In genomic region chr13:51093430-51093829, GRCm38 (mm10) we compare ENCODE assay signal across 24 mouse cellular contexts. TPM values are rescaled to one million over a fixed set of nuclear protein-coding genes. Genes with fewer than 3 reads are reported as not detected.
DNase-seq lines count a peak whose midpoint lies in the region; ATAC-seq and TF ChIP-seq lines count a peak whose summit lies in the region.
"Had no signal": no experiment of that assay in that cellular context is flagged by ENCODE, and none has a peak within 500 bp of the region (broad histone marks: within the 10 kb centered on the region; RNA-seq: fewer than 3 reads in every experiment).

No protein-coding gene starts in this region.

- peak; percentile 84 for DNase-seq in kidney, adult 2 months
- DNase-seq in kidney, postnatal 4 days: no peak
- DNase-seq in liver, adult 2 months (ENCODE audit: extremely low read depth, low read depth, low spot score): peak; percentile 88
- no peak for DNase-seq in liver
- peak; percentile 65 for DNase-seq in G1E (ENCODE audit: low spot score)
- DNase-seq in embryo, embryonic 11 days: no peak
- no peak for DNase-seq in spleen, adult 18-20 months
- DNase-seq: adrenal gland, adult 8-10 months; adrenal gland, postnatal 14 days; adrenal gland, postnatal 36 days; cerebellum, adult 11 months; cerebellum, adult 18-20 months; cerebellum, adult 8-10 months; cerebellum, adult 9-11 months; cerebellum, postnatal 14 days; cerebellum, postnatal 36 days; forebrain, postnatal 0 days had no signal

- no peak for TF ChIP-seq EP300 in ES-Bruce4 (IDR thresholded peaks at IDR 0.05; ENCODE audit: insufficient read depth, low read depth, low read length)

- H3K27ac ChIP-seq in kidney, adult 2 months (ENCODE audit: insufficient read depth, low read depth, low read length): no peak overlapping the region
- peak overlapping the region; percentile 85 for H3K27ac ChIP-seq in liver, adult 2 months (replicated peaks; ENCODE audit: insufficient read depth, low read depth, low read length)
- H3K27ac ChIP-seq in ES-Bruce4 (ENCODE audit: insufficient read depth, low read length): peak overlapping the region; percentile 52; the same call in 1 of the 2 replicates
- H3K27ac ChIP-seq: embryonic facial prominence, embryonic 10.5 days; embryonic facial prominence, embryonic 12.5 days; forebrain, embryonic 13.5 days; forebrain, embryonic 15.5 days had no signal

- no peak overlapping the region for H3K4me3 ChIP-seq in kidney, adult 2 months (ENCODE audit: insufficient read depth, low read depth, low read length)
- H3K4me3 ChIP-seq in liver, adult 2 months (ENCODE audit: insufficient read depth, low read depth, low read length): no peak overlapping the region
- H3K4me3 ChIP-seq in ES-Bruce4 (ENCODE audit: low read depth, low read length) (no peak overlapping the region), G1E (ENCODE audit: low read depth, low read length) (no peak overlapping the region)
- H3K4me3 ChIP-seq: embryonic facial prominence, embryonic 10.5 days; embryonic facial prominence, embryonic 12.5 days; forebrain, embryonic 13.5 days; forebrain, embryonic 15.5 days had no signal

- TF ChIP-seq CTCF in kidney, adult 2 months (conservative IDR thresholded peaks at IDR 0.05; ENCODE audit: insufficient read depth, insufficient read length, low read depth, low read length): no peak
- TF ChIP-seq CTCF in liver, adult 2 months (IDR thresholded peaks at IDR 0.05; ENCODE audit: low read depth, low read length): no peak
- TF ChIP-seq CTCF in ES-Bruce4 (IDR thresholded peaks at IDR 0.05; ENCODE audit: low read depth, low read length): no peak
- TF ChIP-seq CTCF in G1E (IDR thresholded peaks at IDR 0.05; ENCODE audit: low read depth, low read length): no peak

- H3K4me1 ChIP-seq in kidney, adult 2 months (ENCODE audit: control insufficient read depth, insufficient read depth, low read length): no peaks in the 10 kb centered on the region
- H3K4me1 ChIP-seq in liver, adult 2 months (ENCODE audit: control insufficient read depth, insufficient read depth, low read length): peaks cover 17% of the 10 kb centered on the region
- peaks cover 1% of the 10 kb centered on the region for H3K4me1 ChIP-seq in ES-Bruce4 (ENCODE audit: control insufficient read depth, insufficient read depth, low read length)
- H3K4me1 ChIP-seq in G1E (ENCODE audit: insufficient read depth, low read depth, low read length): peaks cover 65% of the 10 kb centered on the region
- H3K4me1 ChIP-seq: embryonic facial prominence, embryonic 12.5 days had no signal

- H3K9ac ChIP-seq in liver, adult 2 months (ENCODE audit: low read depth, low read length): no peak overlapping the region; the same call in 1 of the 2 replicates
- no peak overlapping the region for H3K9ac ChIP-seq in ES-Bruce4 (ENCODE audit: low read depth, poor library complexity, severe bottlenecking)
- H3K9ac ChIP-seq: embryonic facial prominence, embryonic 12.5 days; forebrain, embryonic 13.5 days; forebrain, embryonic 15.5 days; forebrain, postnatal 0 days had no signal

- WGBS in kidney, adult 2 months: 78% methylated on average over 5 of the region's 5 CpGs
- 36% methylated on average over 5 of the region's 5 CpGs for WGBS in liver, adult 2 months

- ATAC-seq in G1E (ENCODE audit: extremely low read depth, insufficient number of reproducible peaks, low FRiP score, poor library complexity, severe bottlenecking): peak; percentile 81
- ATAC-seq: activated CD4-positive, CD25-positive, alpha-beta regulatory T cell, adult 4 months; forebrain, embryonic 13.5 days; forebrain, embryonic 15.5 days; forebrain, postnatal 0 days; Patski had no signal

- no peaks in the 10 kb centered on the region for H3K36me3 ChIP-seq in kidney, adult 2 months (ENCODE audit: control insufficient read depth, insufficient read depth, low read length)
- no peaks in the 10 kb centered on the region for H3K36me3 ChIP-seq in liver, adult 2 months (ENCODE audit: control insufficient read depth, insufficient read depth, low read length)
- H3K36me3 ChIP-seq in ES-Bruce4 (ENCODE audit: control insufficient read depth, insufficient read depth, low read length, poor library complexity, severe bottlenecking) (no peaks in the 10 kb centered on the region), G1E (replicated peaks) (peaks cover 2% of the 10 kb centered on the region)
- H3K36me3 ChIP-seq: embryonic facial prominence, embryonic 10.5 days; embryonic facial prominence, embryonic 12.5 days; forebrain, embryonic 15.5 days had no signal

- H3K9me3 ChIP-seq in ES-Bruce4 (replicated peaks; ENCODE audit: control insufficient read depth, insufficient read depth, low read length, poor library complexity, severe bottlenecking) (peaks cover 49% of the 10 kb centered on the region), G1E (replicated peaks) (no peaks in the 10 kb centered on the region)
- H3K9me3 ChIP-seq: embryonic facial prominence, embryonic 10.5 days; embryonic facial prominence, embryonic 12.5 days; forebrain, embryonic 13.5 days; forebrain, embryonic 15.5 days had no signal

- no peak for TF ChIP-seq POLR2A in kidney, adult 2 months (IDR thresholded peaks at IDR 0.05; ENCODE audit: low read depth, low read length)
- TF ChIP-seq POLR2A in liver, adult 2 months (IDR thresholded peaks at IDR 0.05; ENCODE audit: extremely low read depth, insufficient read depth, low read length): no peak
- TF ChIP-seq POLR2A in ES-Bruce4 (IDR thresholded peaks at IDR 0.05; ENCODE audit: insufficient read depth, low read length): no peak

- no peaks in the 10 kb centered on the region for H3K79me2 ChIP-seq in liver, adult 2 months (ENCODE audit: control insufficient read depth, insufficient read depth, low read length)

- H3K27me3 ChIP-seq in kidney, adult 2 months (replicated peaks; ENCODE audit: control insufficient read depth, insufficient read depth, low read length): no peaks in the 10 kb centered on the region
- no peaks in the 10 kb centered on the region for H3K27me3 ChIP-seq in liver, adult 2 months (ENCODE audit: control insufficient read depth, insufficient read depth, low read length)
- no peaks in the 10 kb centered on the region for H3K27me3 ChIP-seq in ES-Bruce4 (ENCODE audit: control insufficient read depth, insufficient read depth, low read length, poor library complexity, severe bottlenecking)
- no peaks in the 10 kb centered on the region for H3K27me3 ChIP-seq in G1E (ENCODE audit: insufficient read depth, low read length)
- H3K27me3 ChIP-seq: embryonic facial prominence, embryonic 12.5 days; forebrain, embryonic 13.5 days; forebrain, embryonic 15.5 days; Patski had no signal

RNA-seq across cellular contexts. Expression of gene Spin1, which starts 7.2 kb away (rescaled TPM):
- polyA plus RNA-seq in kidney, adult 2 months (2012; rRNA removed): 23.3 and 30.8 TPM in 2 replicates
- total RNA-seq in liver, adult 2 months (2014; rRNA removed): 39.5 and 52.2 TPM in 2 replicates
- polyA plus RNA-seq in liver, adult 2 months (2012; rRNA removed): 17.1 and 19.5 TPM in 2 replicates
- polyA plus RNA-seq in ES-Bruce4 (2011; ENCODE audit: insufficient read depth, insufficient read length, low read depth, missing spikeins) (72.0 and 72.3 TPM in 2 replicates), G1E (2012) (8.0 and 9.7 TPM in 2 replicates)
- total RNA-seq in G1E (2014; fragmentation: Nextera tagmentation) (49.7 and 51.6 TPM in 2 replicates), G1E (2017) (51.3 and 57.0 TPM in 2 replicates)

Comparison
In these comparisons a context has a peak if more than half of its experiments do, and no peak if none do; other contexts are left out.
1. DNase-seq: peak in kidney, adult 2 months (single experiment), liver, adult 2 months (single experiment) and G1E (single experiment); none in kidney, postnatal 4 days (0 of 2), liver (single experiment), embryo, embryonic 11 days (single experiment) and spleen, adult 18-20 months (0 of 2).